Mouse (Mus musculus) heart, postnatal 36 days (tissue): ENCODE measurements at regions not wholly inside any gene's neighbourhood (a gene's known extent, or its start where the extent isn't known, plus 50 kb on each side); places are given as distances from the start of the nearest gene placed in this dataset.
"Not testable (repeated sequence)": the region's sequence is repeated elsewhere in the genome, so short reads cannot be mapped to it uniquely, and the experiment has no call there.

ENCODE experiments used
- DNase-seq, 2 experiments: peaks; one replicate each; pipeline ENCODE4 v3.0.0; 2021 to 2022
- intact Hi-C: fragments of 180-260 bp; cut with DNase I; formaldehyde crosslinking; loops from one replicate; pipeline ENCODE4 v1.15.1; 2025

DNA sequence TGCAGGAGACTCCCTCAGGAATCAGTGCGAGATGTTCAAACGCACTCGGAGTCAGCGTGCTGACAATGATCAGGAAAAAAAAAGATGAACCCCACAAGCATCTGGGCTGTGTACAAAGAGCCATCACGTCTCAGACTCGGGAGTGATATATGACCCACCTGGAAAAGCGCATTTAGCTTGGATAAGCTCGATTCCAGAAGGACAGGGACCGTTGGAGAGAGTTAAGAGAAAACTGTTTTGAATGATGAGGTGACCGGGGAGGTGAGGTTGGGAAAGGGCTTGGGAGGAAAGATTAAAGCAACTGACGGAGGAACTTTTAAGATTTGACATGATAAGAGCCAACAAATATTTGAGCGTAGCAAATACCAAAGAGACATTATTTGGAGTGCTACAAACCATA, 64.7 kb upstream of the Adgrl2 start:
- DNase-seq, result no peak
- intact Hi-C loops, result no loop called here

DNA sequence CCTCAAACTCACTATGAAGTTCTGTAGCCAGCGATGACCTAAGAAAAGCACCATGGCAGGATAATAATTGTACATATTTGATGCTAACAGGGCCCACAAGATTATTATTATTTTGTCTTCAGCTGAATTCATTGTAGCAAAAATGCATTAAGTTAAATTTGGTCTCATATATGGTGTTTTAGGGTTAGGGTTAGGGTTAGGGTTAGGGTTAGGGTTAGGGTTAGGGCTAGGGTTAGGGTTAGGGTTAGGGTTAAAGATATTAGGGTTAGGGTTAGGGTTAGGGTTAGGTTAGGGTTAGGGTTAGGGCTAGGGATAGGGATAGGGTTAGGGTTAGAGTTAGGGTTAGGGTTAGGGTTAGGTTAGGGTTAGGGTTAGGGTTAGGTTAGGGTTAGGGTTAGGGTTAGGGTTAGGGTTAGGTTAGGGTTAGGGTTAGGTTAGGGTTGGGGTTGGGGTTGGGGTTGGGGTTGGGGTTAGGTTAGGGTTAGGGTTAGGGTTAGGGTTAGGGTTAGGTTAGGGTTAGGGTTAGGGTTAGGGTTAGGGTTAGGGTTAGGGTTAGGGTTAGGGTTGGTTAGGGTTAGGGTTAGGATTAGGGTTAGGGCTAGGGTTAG, 62.0 kb upstream of the Adgrl2 start:
- intact Hi-C loops, DNase-seq: not testable (repeated sequence)

DNA sequence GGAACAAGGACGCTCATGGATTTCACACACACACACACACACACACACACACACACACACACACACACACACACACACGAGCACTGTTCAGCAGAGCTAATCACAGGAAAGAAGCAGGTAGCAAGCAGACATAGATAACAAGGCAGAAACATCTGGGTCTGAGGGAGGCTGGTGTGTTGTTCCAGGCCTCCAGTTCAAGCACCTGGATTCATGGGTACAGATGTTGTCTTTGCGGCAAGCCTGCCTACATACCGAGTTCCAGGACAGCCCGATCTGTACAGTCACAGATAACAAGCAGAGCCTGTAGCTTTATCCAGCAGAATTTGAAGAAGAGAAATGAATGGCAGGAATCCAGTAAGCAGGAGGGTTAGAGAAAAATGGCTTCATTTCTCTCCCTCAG, 55.0 kb upstream of the Adgrl2 start:
- no peak for DNase-seq
- intact Hi-C loops, result no loop called here

DNA sequence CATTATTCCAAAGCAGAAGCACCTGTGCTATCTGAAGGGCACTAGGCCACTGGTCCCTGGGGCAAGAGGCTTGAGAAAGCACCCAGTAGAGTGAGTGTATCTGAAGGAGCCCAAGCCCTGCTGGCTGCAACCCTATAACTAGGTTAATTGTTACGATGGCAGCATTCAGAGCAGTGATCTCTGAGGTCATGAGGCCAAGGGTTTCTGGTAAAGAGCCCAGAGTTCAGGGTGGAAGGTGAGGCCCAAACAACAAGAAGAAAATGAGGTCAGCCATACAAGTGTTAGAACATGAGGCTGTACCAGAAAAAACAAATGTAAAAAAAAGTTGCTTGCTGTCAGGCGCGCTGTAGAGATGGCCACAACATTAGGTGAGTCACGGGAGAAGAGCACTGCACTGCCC, 53.5 kb upstream of the Adgrl2 start:
- intact Hi-C loops, result loop anchor here (5.0 kb wide), 1 partner anchor 43 kb away; no protein-coding TSS in a partner anchor

DNA sequence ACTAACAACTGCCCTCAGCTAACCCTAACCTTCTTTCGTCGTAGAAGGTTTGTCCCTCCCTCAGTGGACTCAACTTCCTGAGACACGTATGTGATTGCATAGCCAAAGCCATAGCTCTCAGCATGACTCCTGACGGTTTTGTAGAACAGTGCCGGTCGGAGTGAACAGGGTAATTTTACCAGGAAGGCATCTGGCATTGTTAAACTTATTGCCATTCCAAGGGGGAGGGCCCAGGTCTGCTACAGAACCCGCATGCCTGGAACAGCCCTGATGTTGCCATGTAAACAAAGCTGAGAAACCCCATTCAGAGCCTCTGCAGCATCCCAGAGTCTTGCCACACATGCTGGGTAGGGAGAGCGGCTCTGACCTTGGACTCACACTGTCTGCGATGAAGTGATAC, 52.2 kb upstream of the Adgrl2 start:
- no peak for DNase-seq
- intact Hi-C loops, result loop anchor here (5.0 kb wide), 1 partner anchor 45 kb away; no protein-coding TSS in a partner anchor

More for the DNA sequence above, 53.5 kb upstream of the Adgrl2 start:
- no peak for DNase-seq

DNA sequence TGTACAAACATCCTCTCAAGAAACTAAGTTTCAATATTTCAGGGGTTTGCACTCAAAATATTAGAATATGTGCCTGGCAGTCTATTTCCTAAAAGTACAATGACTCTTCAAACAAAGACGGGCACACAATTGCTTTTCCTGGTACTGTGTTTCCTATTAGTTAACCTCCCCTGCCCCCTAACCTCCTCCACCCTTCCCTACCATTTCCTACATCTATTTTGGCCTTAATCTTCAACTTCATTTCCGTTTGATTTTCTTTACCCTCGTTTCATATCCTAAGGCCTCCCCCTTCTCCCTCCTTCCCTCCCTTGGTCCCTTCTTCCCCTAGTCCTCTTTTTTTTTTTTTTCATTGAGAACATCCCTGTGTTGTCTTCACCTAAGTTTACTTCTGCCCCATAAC, 50.8 kb upstream of the Adgrl2 start:
- DNase-seq, result no peak
- intact Hi-C loops, result loop anchor here (5.0 kb wide), 1 partner anchor 46 kb away; no protein-coding TSS in a partner anchor
